Mouse (Mus musculus) liver, postnatal 0 days (tissue): Measurements from ENCODE around the gene Slc25a35. TPM values are rescaled to one million over a fixed set of nuclear protein-coding genes. Genes with fewer than 3 reads are reported as not detected.

Experiments used
- ATAC-seq: fragments of 200-750 bp; cut with Nextera tagmentation; 2 replicates; pipeline ENCODE4 v1.8.0; 2017; ENCODE audit warnings: mild to moderate bottlenecking, moderate library complexity
- DNase-seq: peaks from one replicate; pipeline ENCODE4 v3.0.0-alpha.2; 2016
- H3K27ac ChIP-seq: fragments of 300-500 bp; sonication (generic); 2 replicates; pipeline ENCODE4 v1.5.1; 2014; ENCODE audit warnings: antibody characterized with exemption, moderate library complexity, mild to moderate bottlenecking, low read depth
- H3K27me3 ChIP-seq: fragments of 300-500 bp; sonication (generic); 2 replicates; pipeline ENCODE4 v1.6.1; 2014; ENCODE audit warnings: low read length, control low read depth, mixed read lengths; ENCODE audit not compliant: insufficient read depth
- H3K36me3 ChIP-seq: fragments of 300-500 bp; sonication (generic); replicated peaks from 2 replicates; pipeline ENCODE4 v1.6.1; 2014; ENCODE audit warnings: mild to moderate bottlenecking, control low read depth, low read length, moderate library complexity, mixed read lengths; ENCODE audit not compliant: insufficient read depth
- H3K4me1 ChIP-seq: fragments of 300-500 bp; sonication (generic); 2 replicates; pipeline ENCODE4 v1.6.1; 2014; ENCODE audit warnings: antibody characterized with exemption, mild to moderate bottlenecking, control low read depth; ENCODE audit not compliant: insufficient read depth
- H3K4me2 ChIP-seq: fragments of 300-500 bp; sonication (generic); 2 replicates; pipeline ENCODE4 v1.6.1; 2014; ENCODE audit warnings: low read depth, mild to moderate bottlenecking, low read length, moderate library complexity, mixed read lengths
- H3K4me3 ChIP-seq: fragments of 300-500 bp; sonication (generic); 2 replicates; pipeline ENCODE4 v1.5.1; 2014; ENCODE audit warnings: low read depth, low read length
- H3K9ac ChIP-seq: fragments of 300-500 bp; sonication (generic); replicated peaks from 2 replicates; pipeline ENCODE4 v1.6.1; 2014; ENCODE audit warnings: mild to moderate bottlenecking, moderate library complexity
- H3K9me3 ChIP-seq: fragments of 300-500 bp; sonication (generic); 2 replicates; pipeline ENCODE4 v1.6.1; 2016; ENCODE audit warnings: mild to moderate bottlenecking, control low read depth, low read length, mixed read lengths
- CTCF ChIP-seq: sonication (generic); IDR thresholded peaks from 2 replicates; pipeline ENCODE4 v1.5.1; 2016; ENCODE audit warnings: antibody characterized with exemption, low read depth
- EP300 ChIP-seq: IDR thresholded peaks from 2 replicates; pipeline ENCODE4 v1.6.1; 2016; ENCODE audit warnings: antibody characterized with exemption, low read depth, mild to moderate bottlenecking
- WGBS: fragments of 180-500 bp; shearing (Covaris S2); extraction: QIAGEN DNeasy Blood & Tissue Kit; methylation state at CpG from one replicate; pipeline ENCODE4 v1.1.7; 2014; ENCODE audit not compliant: insufficient replicate concordance; 5-methylcytosine and 5-hydroxymethylcytosine counted together
- polyA plus RNA-seq: library from polyadenylated mRNA; unstranded; fragments of >200 nt; fragmentation: Nextera tagmentation; extraction: Ambion mirVana; gene quantifications from 2 replicates; pipeline ENCODE4 v1.2.1, GENCODE M21; 2015

Gene Slc25a35
- polyA plus RNA-seq, 1 experiment from 2014 or later, result 0.60 TPM

- peaks cover 4% of the 10 kb centered on the region; the same call in 1 of the 2 replicates for H3K4me1 ChIP-seq
- WGBS, result 2% methylated on average over 16 of the region's 16 CpGs
- H3K27ac ChIP-seq, result 0 out of 2 replicates have a peak overlapping the region, but pooled peaks have one; percentile 34
- H3K9ac ChIP-seq, result peak overlapping the region; percentile 56
- no peaks in the 10 kb centered on the region for H3K36me3 ChIP-seq
- peak; percentile 82 for DNase-seq
- peak overlapping the region; percentile 71 for H3K4me2 ChIP-seq
- no peak for TF ChIP-seq EP300
- TF ChIP-seq CTCF, result no peak
- no peaks in the 10 kb centered on the region for H3K27me3 ChIP-seq
- peak; percentile 100 for ATAC-seq
- H3K9me3 ChIP-seq, result no peaks in the 10 kb centered on the region
- H3K4me3 ChIP-seq, result peak overlapping the region; percentile 42
These were observed 28.3 kb upstream of the Slc25a35 start for GRCm38 (mm10) chr11:68939451-68940304.

GRCm38 (mm10) chr11:68940516-68940915, 27.4 kb upstream of the Slc25a35 start:
- no peak overlapping the region for H3K4me3 ChIP-seq
- H3K9ac ChIP-seq, result no peak overlapping the region; the same call in 1 of the 2 replicates
- TF ChIP-seq CTCF (no peak), EP300 (no peak)
- H3K36me3 ChIP-seq, result no peaks in the 10 kb centered on the region
- 54% methylated on average over 4 of the region's 4 CpGs for WGBS
- no peak overlapping the region for H3K27ac ChIP-seq
- DNase-seq, result no peak
- peaks cover 4% of the 10 kb centered on the region; the same call in 1 of the 2 replicates for H3K4me1 ChIP-seq
- no peak for ATAC-seq
- H3K4me2 ChIP-seq, result peak overlapping the region; percentile 71; the same call in 1 of the 2 replicates
- H3K9me3 ChIP-seq, result no peaks in the 10 kb centered on the region
- no peaks in the 10 kb centered on the region for H3K27me3 ChIP-seq

GRCm38 (mm10) chr11:68942731-68943130, 25.2 kb upstream of the Slc25a35 start:
- Histone ChIP-seq H3K9ac (no peak overlapping the region), H3K4me3 (no peak overlapping the region), H3K27me3 (peaks cover 3% of the 10 kb centered on the region), H3K36me3 (no peaks in the 10 kb centered on the region), H3K4me1 (peaks cover 4% of the 10 kb centered on the region; the same call in 1 of the 2 replicates), H3K9me3 (no peaks in the 10 kb centered on the region), H3K4me2 (no peak overlapping the region), H3K27ac (no peak overlapping the region)
- TF ChIP-seq CTCF, result no peak
- TF ChIP-seq EP300, result no peak
- WGBS, result 71% methylated on average over 8 of the region's 8 CpGs
- ATAC-seq (no peak), DNase-seq (no peak)

- Histone ChIP-seq H3K4me2 (no peak overlapping the region), H3K9me3 (no peaks in the 10 kb centered on the region), H3K9ac (no peak overlapping the region), H3K4me1 (no peaks in the 10 kb centered on the region), H3K36me3 (no peaks in the 10 kb centered on the region), H3K27ac (no peak overlapping the region), H3K27me3 (peaks cover 5% of the 10 kb centered on the region), H3K4me3 (no peak overlapping the region)
- 59% methylated on average over 2 of the region's 2 CpGs for WGBS
- TF ChIP-seq EP300 (no peak), CTCF (no peak)
- ATAC-seq, result no peak
- DNase-seq, result no peak
These were observed 22.7 kb upstream of the Slc25a35 start for GRCm38 (mm10) chr11:68945245-68945644.

- Histone ChIP-seq H3K27me3 (peaks cover 5% of the 10 kb centered on the region), H3K27ac (no peak overlapping the region), H3K9ac (no peak overlapping the region), H3K9me3 (no peaks in the 10 kb centered on the region), H3K36me3 (no peaks in the 10 kb centered on the region), H3K4me2 (no peak overlapping the region), H3K4me3 (no peak overlapping the region), H3K4me1 (no peaks in the 10 kb centered on the region)
- ATAC-seq (no peak), DNase-seq (no peak)
- WGBS, result 83% methylated on average over 4 of the region's 4 CpGs
- TF ChIP-seq CTCF, result no peak
- TF ChIP-seq EP300, result no peak
These were observed 21.9 kb upstream of the Slc25a35 start for GRCm38 (mm10) chr11:68946001-68946400.

- no peak overlapping the region for H3K27ac ChIP-seq
- no peak overlapping the region for H3K4me3 ChIP-seq
- H3K36me3 ChIP-seq, result no peaks in the 10 kb centered on the region
- no peak overlapping the region for H3K9ac ChIP-seq
- H3K4me2 ChIP-seq, result no peak overlapping the region
- peaks cover 5% of the 10 kb centered on the region for H3K27me3 ChIP-seq
- H3K9me3 ChIP-seq, result no peaks in the 10 kb centered on the region
- no peaks in the 10 kb centered on the region for H3K4me1 ChIP-seq
- DNase-seq (no peak), ATAC-seq (no peak)
- WGBS, result 46% methylated on average over 16 of the region's 16 CpGs
- TF ChIP-seq EP300, result no peak
- TF ChIP-seq CTCF, result no peak
These were observed 21.0 kb upstream of the Slc25a35 start for GRCm38 (mm10) chr11:68946806-68947440.
